In the genomic region with DNA sequence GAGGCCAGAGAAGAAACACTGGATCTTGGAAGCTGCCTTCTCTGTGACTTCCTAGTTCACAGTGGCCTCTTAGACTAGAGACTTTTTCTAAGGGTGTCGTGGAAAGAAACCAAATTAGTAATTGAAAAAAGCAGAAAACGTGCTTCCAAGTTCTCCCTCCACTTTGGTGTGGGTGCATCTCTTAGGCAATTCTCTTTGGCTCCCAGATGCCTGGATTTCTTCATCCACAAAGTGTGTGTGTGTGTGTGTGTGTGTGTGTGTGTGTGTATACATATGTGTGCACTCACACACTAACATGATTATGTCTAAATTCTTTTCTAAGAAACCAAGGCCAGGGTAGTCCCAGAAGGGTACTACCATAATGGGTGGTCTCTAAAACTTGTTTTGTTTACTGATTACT, we compare ENCODE assay signal across 8 mouse cellular contexts. TPM values are rescaled to one million over a fixed set of nuclear protein-coding genes. Genes with fewer than 3 reads are reported as not detected.
DNase-seq lines count a peak whose midpoint lies in the region; ATAC-seq and TF ChIP-seq lines count a peak whose summit lies in the region.

No protein-coding gene starts in this region.

- H3K4me3 ChIP-seq in hindbrain, embryonic 10.5 days: peak overlapping the region; percentile 43; the same call in 1 of the 2 replicates
- H3K4me3 ChIP-seq in hindbrain, embryonic 14.5 days (replicated peaks; ENCODE audit: low read length): no peak overlapping the region
- H3K4me3 ChIP-seq in embryonic facial prominence, embryonic 10.5 days: peak overlapping the region; percentile 53
- H3K4me3 ChIP-seq in hindbrain, postnatal 0 days (ENCODE audit: low read length): no peak overlapping the region

- ATAC-seq in hindbrain, embryonic 14.5 days (ENCODE audit: low FRiP score): no peak
- no peak for ATAC-seq in hindbrain, postnatal 0 days

- no peak overlapping the region for H3K4me2 ChIP-seq in hindbrain, embryonic 14.5 days (replicated peaks)
- peak overlapping the region; percentile 43 for H3K4me2 ChIP-seq in hindbrain, postnatal 0 days (ENCODE audit: low read depth, low read length)

- H3K4me1 ChIP-seq in hindbrain, embryonic 10.5 days (replicated peaks): peaks cover 34% of the 10 kb centered on the region
- H3K4me1 ChIP-seq in hindbrain, embryonic 14.5 days (replicated peaks; ENCODE audit: control insufficient read depth, insufficient read depth, low read length): peaks cover 19% of the 10 kb centered on the region
- H3K4me1 ChIP-seq in embryonic facial prominence, embryonic 10.5 days: peaks cover 54% of the 10 kb centered on the region
- H3K4me1 ChIP-seq in hindbrain, postnatal 0 days (ENCODE audit: insufficient read depth, low read length): 0 out of 2 replicates have a peak, but pooled peaks cover 6% of the 10 kb centered on the region

- no peaks in the 10 kb centered on the region for H3K27me3 ChIP-seq in hindbrain, embryonic 10.5 days (ENCODE audit: insufficient read depth, poor library complexity, severe bottlenecking)
- H3K27me3 ChIP-seq in hindbrain, embryonic 14.5 days (ENCODE audit: control insufficient read depth, insufficient read depth, low read length): no peaks in the 10 kb centered on the region
- no peaks in the 10 kb centered on the region for H3K27me3 ChIP-seq in embryonic facial prominence, embryonic 10.5 days (replicated peaks; ENCODE audit: low read depth, poor library complexity, severe bottlenecking)
- H3K27me3 ChIP-seq in hindbrain, postnatal 0 days (ENCODE audit: insufficient read depth, low read length): no peaks in the 10 kb centered on the region

- H3K9ac ChIP-seq in hindbrain, embryonic 14.5 days: no peak overlapping the region
- H3K9ac ChIP-seq in hindbrain, postnatal 0 days (replicated peaks; ENCODE audit: low read length): no peak overlapping the region

- H3K36me3 ChIP-seq in hindbrain, embryonic 10.5 days: no peaks in the 10 kb centered on the region
- H3K36me3 ChIP-seq in hindbrain, embryonic 14.5 days (replicated peaks; ENCODE audit: control insufficient read depth, insufficient read depth): no peaks in the 10 kb centered on the region
- H3K36me3 ChIP-seq in embryonic facial prominence, embryonic 10.5 days (replicated peaks): no peaks in the 10 kb centered on the region
- H3K36me3 ChIP-seq in hindbrain, postnatal 0 days (ENCODE audit: insufficient read depth, low read length): no peaks in the 10 kb centered on the region

- peak overlapping the region; percentile 76 for H3K27ac ChIP-seq in hindbrain, embryonic 10.5 days
- H3K27ac ChIP-seq in hindbrain, embryonic 14.5 days: no peak overlapping the region
- H3K27ac ChIP-seq in embryonic facial prominence, embryonic 10.5 days (replicated peaks): peak overlapping the region; percentile 90
- H3K27ac ChIP-seq in hindbrain, postnatal 0 days: peak overlapping the region; percentile 49; the same call in 1 of the 2 replicates

- H3K9me3 ChIP-seq in hindbrain, embryonic 10.5 days: no peaks in the 10 kb centered on the region; the same call in 1 of the 2 replicates
- no peaks in the 10 kb centered on the region for H3K9me3 ChIP-seq in hindbrain, embryonic 14.5 days (ENCODE audit: control insufficient read depth, low read length)
- peaks cover 1% of the 10 kb centered on the region; the same call in 1 of the 2 replicates for H3K9me3 ChIP-seq in embryonic facial prominence, embryonic 10.5 days
- H3K9me3 ChIP-seq in hindbrain, postnatal 0 days (ENCODE audit: low read length): no peaks in the 10 kb centered on the region

- no peak for TF ChIP-seq CTCF in hindbrain, postnatal 0 days (IDR thresholded peaks at IDR 0.05; ENCODE audit: low read depth)

- DNase-seq in hindbrain, embryonic 10.5 days (ENCODE audit: low spot score): no peak
- DNase-seq in hindbrain, embryonic 14.5 days (ENCODE audit: low spot score): no peak
- DNase-seq in embryonic facial prominence, embryonic 10.5 days (ENCODE audit: low spot score): no peak
- no peak for DNase-seq in hindbrain, postnatal 0 days (ENCODE audit: low spot score)
- DNase-seq in lung, postnatal 4 days: peak; percentile 39 to 50
- DNase-seq in thymus, postnatal 0 days (ENCODE audit: low spot score): no peak
- DNase-seq in right cerebral cortex, postnatal 25 days: no peak
- no peak for DNase-seq in c-Kit-positive CD71-positive TER-119-positive erythroid progenitor cells, embryonic 14.5 days (ENCODE audit: low spot score)

- 61% methylated on average over 2 of the region's 2 CpGs for WGBS in hindbrain, embryonic 10.5 days
- 37% methylated on average over 2 of the region's 2 CpGs for WGBS in hindbrain, embryonic 14.5 days
- 33% methylated on average over 2 of the region's 2 CpGs for WGBS in embryonic facial prominence, embryonic 10.5 days
- 18% methylated on average over 2 of the region's 2 CpGs for WGBS in hindbrain, postnatal 0 days

RNA-seq across cellular contexts. Expression of gene Traf3ip2, which starts 1.2 kb away (rescaled TPM):
- polyA plus RNA-seq in hindbrain, embryonic 10.5 days (2016; fragmentation: Nextera tagmentation; extraction: Ambion mirVana): 8.3 and 8.8 TPM in 2 replicates
- polyA plus RNA-seq in hindbrain, embryonic 14.5 days (2014; fragmentation: Nextera tagmentation; extraction: Ambion mirVana): 8.3 and 10.1 TPM in 2 replicates
- 12.9 and 14.8 TPM in 2 replicates for polyA plus RNA-seq in embryonic facial prominence, embryonic 10.5 days (2016; fragmentation: Nextera tagmentation; extraction: Ambion mirVana)
- 5.3 and 9.6 TPM in 2 replicates for total RNA-seq in hindbrain, postnatal 0 days (2014; rRNA removed)
- polyA plus RNA-seq in hindbrain, postnatal 0 days (2015; fragmentation: Nextera tagmentation; extraction: Ambion mirVana): 5.7 and 6.2 TPM in 2 replicates
- polyA plus RNA-seq in thymus, postnatal 0 days (2015; fragmentation: Nextera tagmentation; extraction: Ambion mirVana): 13.9 and 19.3 TPM in 2 replicates

Comparison
In these comparisons a context has a peak if more than half of its experiments do, and no peak if none do; other contexts are left out.
1. H3K4me3 ChIP-seq: peak in hindbrain, embryonic 10.5 days (single experiment) and embryonic facial prominence, embryonic 10.5 days (single experiment); none in hindbrain, embryonic 14.5 days (single experiment) and hindbrain, postnatal 0 days (single experiment).
2. DNase-seq: peak in lung, postnatal 4 days (2 of 2); none in hindbrain, embryonic 10.5 days (single experiment), hindbrain, embryonic 14.5 days (single experiment), embryonic facial prominence, embryonic 10.5 days (single experiment), hindbrain, postnatal 0 days (single experiment), thymus, postnatal 0 days (single experiment), right cerebral cortex, postnatal 25 days (single experiment) and c-Kit-positive CD71-positive TER-119-positive erythroid progenitor cells, embryonic 14.5 days (single experiment).